13 mouse cellular contexts compared by ENCODE assay signal in genomic region chr7:79314517-79314916, GRCm38 (mm10). TPM values are rescaled to one million over a fixed set of nuclear protein-coding genes. Genes with fewer than 3 reads are reported as not detected.
A peak's percentile ranks its signal among the peaks of the same experiment; 100 is the strongest.
DNase-seq lines count a peak whose midpoint lies in the region; ATAC-seq lines count a peak whose summit lies in the region.
"Had no signal": no experiment of that assay in that cellular context is flagged by ENCODE, and none has a peak within 500 bp of the region (broad histone marks: within the 10 kb centered on the region; RNA-seq: fewer than 3 reads in every experiment).

No protein-coding gene starts in this region.

- no peaks in the 10 kb centered on the region for H3K36me3 ChIP-seq in forebrain, embryonic 10.5 days (replicated peaks)
- H3K36me3 ChIP-seq in forebrain, embryonic 13.5 days (ENCODE audit: poor library complexity, severe bottlenecking), result no peaks in the 10 kb centered on the region
- H3K36me3 ChIP-seq in midbrain, embryonic 13.5 days, result no peaks in the 10 kb centered on the region
- H3K36me3 ChIP-seq: heart, embryonic 13.5 days; neural tube, embryonic 15.5 days had no signal

- no peak overlapping the region for H3K9ac ChIP-seq in forebrain, embryonic 13.5 days
- H3K9ac ChIP-seq in midbrain, embryonic 13.5 days (replicated peaks), result no peak overlapping the region; the same call in 1 of the 2 replicates
- H3K9ac ChIP-seq: heart, embryonic 13.5 days; neural tube, embryonic 15.5 days had no signal

- no peaks in the 10 kb centered on the region for H3K27me3 ChIP-seq in forebrain, embryonic 10.5 days (ENCODE audit: poor library complexity, severe bottlenecking)
- H3K27me3 ChIP-seq in forebrain, embryonic 13.5 days, result no peaks in the 10 kb centered on the region
- H3K27me3 ChIP-seq in midbrain, embryonic 13.5 days, result no peaks in the 10 kb centered on the region
- H3K27me3 ChIP-seq: heart, embryonic 13.5 days; neural tube, embryonic 15.5 days had no signal

- H3K4me2 ChIP-seq in forebrain, embryonic 13.5 days, result no peak overlapping the region
- no peak overlapping the region for H3K4me2 ChIP-seq in midbrain, embryonic 13.5 days (replicated peaks)
- H3K4me2 ChIP-seq: heart, embryonic 13.5 days; neural tube, embryonic 15.5 days had no signal

- DNase-seq in forebrain, embryonic 10.5 days (ENCODE audit: extremely low spot score, low spot score), result no peak
- peak; percentile 44 for DNase-seq in 3134 (ENCODE audit: extremely low read depth, insufficient read length, low spot score)
- DNase-seq in ovary, postnatal 14 days (ENCODE audit: low spot score), result no peak
- no peak for DNase-seq in right cerebral cortex, adult 2 months (ENCODE audit: low spot score in 2 of 2)
- no peak for DNase-seq in frontal cortex, postnatal 25 days (ENCODE audit: low spot score in 2 of 2)
- DNase-seq: B cell, adult 2 months; lung, postnatal 14 days had no signal

- H3K4me3 ChIP-seq in forebrain, embryonic 10.5 days, result no peak overlapping the region
- H3K4me3 ChIP-seq in forebrain, embryonic 13.5 days, result no peak overlapping the region
- H3K4me3 ChIP-seq in midbrain, embryonic 13.5 days (replicated peaks), result no peak overlapping the region
- H3K4me3 ChIP-seq: heart, embryonic 13.5 days; neural tube, embryonic 15.5 days had no signal

- no peak for ATAC-seq in forebrain, embryonic 13.5 days
- ATAC-seq in granulocyte monocyte progenitor cell, adult 5-6 weeks (replicated peaks; ENCODE audit: poor library complexity, severe bottlenecking), result peak; percentile 80
- ATAC-seq in midbrain, embryonic 13.5 days, result no peak
- ATAC-seq: forebrain, embryonic 16.5 days had no signal

- H3K4me1 ChIP-seq in forebrain, embryonic 10.5 days, result peaks cover 89% of the 10 kb centered on the region
- H3K4me1 ChIP-seq in forebrain, embryonic 13.5 days, result peaks cover 76% of the 10 kb centered on the region
- peaks cover 81% of the 10 kb centered on the region for H3K4me1 ChIP-seq in midbrain, embryonic 13.5 days (replicated peaks)

- H3K9me3 ChIP-seq in forebrain, embryonic 10.5 days, result no peaks in the 10 kb centered on the region
- no peaks in the 10 kb centered on the region for H3K9me3 ChIP-seq in forebrain, embryonic 13.5 days (replicated peaks)
- no peaks in the 10 kb centered on the region for H3K9me3 ChIP-seq in midbrain, embryonic 13.5 days
- H3K9me3 ChIP-seq: heart, embryonic 13.5 days; neural tube, embryonic 15.5 days had no signal

- peak overlapping the region; percentile 76; the same call in 1 of the 2 replicates for H3K27ac ChIP-seq in forebrain, embryonic 10.5 days
- no peak overlapping the region for H3K27ac ChIP-seq in forebrain, embryonic 13.5 days
- H3K27ac ChIP-seq in midbrain, embryonic 13.5 days, result peak overlapping the region; percentile 12; the same call in 1 of the 2 replicates
- H3K27ac ChIP-seq: heart, embryonic 13.5 days had no signal

- WGBS in forebrain, embryonic 10.5 days, result 71% methylated on average over 5 of the region's 5 CpGs
- 79% methylated on average over 5 of the region's 5 CpGs for WGBS in forebrain, embryonic 13.5 days
- WGBS in midbrain, embryonic 13.5 days, result 55% methylated on average over 5 of the region's 5 CpGs

RNA-seq across cellular contexts. Expression of gene Abhd2, which starts 41.5 kb away (rescaled TPM):
- 7.6 and 8.6 TPM in 2 replicates for polyA plus RNA-seq in forebrain, embryonic 10.5 days (2016; fragmentation: Nextera tagmentation; extraction: Ambion mirVana)
- polyA plus RNA-seq in forebrain, embryonic 13.5 days (2015; fragmentation: Nextera tagmentation; extraction: Ambion mirVana), result 16.9 and 17.3 TPM in 2 replicates
- total RNA-seq in granulocyte monocyte progenitor cell, adult 5-6 weeks (2014; fragmentation: Nextera tagmentation), result 55.3 and 56.0 TPM in 2 replicates
- total RNA-seq in granulocyte monocyte progenitor cell, adult 5-6 weeks (2017), result 33.3 and 33.4 TPM in 2 replicates
- 16.4 and 16.5 TPM in 2 replicates for polyA plus RNA-seq in midbrain, embryonic 13.5 days (2015; fragmentation: Nextera tagmentation; extraction: Ambion mirVana)
